Mouse (Mus musculus) kidney, adult 11 months (tissue): Measurements from ENCODE around the gene Sox18.

Experiments used
- DNase-seq: peaks from one replicate; pipeline ENCODE4 v3.0.0; 2022

The Sox18 gene

DNA sequence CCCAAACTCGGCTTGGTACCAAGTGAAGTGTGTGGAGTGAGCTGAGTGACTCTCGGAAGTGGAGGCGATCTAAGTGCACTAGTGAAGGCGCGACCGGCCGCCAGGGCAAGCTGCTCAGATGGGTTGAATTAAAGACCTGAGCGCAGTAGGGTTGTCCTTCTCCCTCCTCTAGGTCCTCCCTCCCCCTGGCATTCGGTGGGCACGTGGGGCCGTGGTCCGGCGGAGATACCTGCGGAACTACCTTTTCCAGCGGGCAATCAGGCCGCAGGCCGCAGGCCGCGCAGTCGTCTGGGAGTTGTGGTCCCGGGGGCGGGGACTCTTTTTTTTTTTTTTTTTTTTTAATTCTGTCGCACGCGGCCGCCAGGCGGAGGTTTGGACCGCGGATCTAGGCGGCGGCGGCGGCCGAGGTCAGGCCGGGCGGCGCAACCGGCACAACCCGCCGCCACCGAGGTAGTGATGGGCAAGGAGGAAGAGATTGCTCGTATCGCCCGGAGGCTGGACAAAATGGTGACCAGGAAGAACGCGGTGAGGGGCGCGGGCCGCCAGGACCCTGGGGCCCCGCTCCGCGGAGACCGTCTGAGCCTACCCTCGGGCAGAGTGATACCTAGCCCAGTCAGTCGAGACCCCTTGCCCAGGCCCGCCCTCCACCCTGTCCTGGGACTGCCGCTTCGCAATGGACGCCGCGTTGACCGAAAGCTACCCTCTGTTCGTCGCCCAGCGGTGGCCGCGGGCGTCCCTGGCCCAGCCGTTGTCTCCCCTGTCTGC lies 8.7 kb upstream of the Sox18 start, which contains the start of gene Tcea2:
Gene Tcea2 (plus strand): TSS at position 360 of the 765 bp plus-strand sequence.
- peak; percentile 81 for DNase-seq

DNA sequence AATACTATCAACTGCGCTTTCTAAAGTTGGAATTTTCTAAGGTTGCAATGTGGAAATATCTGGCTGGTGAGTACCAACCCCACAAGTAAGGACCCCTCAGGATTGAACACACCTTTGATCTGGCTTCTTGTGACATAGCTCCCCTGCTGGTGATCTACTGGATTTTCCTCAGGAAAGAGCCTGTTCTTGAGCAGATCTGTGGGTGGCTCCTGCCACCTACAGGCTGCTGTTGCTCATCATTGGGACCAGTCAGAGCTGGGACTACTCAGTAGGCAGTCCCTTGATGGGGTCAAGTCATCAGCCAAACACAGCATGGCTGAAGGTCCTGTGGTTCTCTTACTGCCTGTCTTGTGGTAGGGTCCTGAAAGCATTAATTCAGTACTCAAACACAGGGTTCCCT lies 7.3 kb upstream of the Sox18 start:
- DNase-seq: peak; percentile 87

DNA sequence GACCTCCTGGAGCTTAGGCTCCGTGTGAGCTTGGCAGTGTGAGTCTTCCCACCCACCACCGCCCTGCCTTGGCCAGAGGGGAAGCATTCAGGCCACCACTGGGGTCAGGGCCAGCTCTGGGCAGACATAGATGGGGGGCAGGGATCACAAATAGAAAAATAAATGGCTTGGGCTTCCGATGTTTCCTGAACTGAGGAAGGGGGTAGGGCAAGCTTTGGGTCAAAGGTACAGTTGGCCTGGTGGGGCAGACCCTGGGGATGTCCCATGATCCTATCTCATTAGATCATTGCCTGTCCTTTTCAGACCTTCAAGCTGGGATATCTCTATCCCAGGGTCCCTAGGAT lies 6.3 kb upstream of the Sox18 start:
- peak; percentile 64 for DNase-seq

DNA sequence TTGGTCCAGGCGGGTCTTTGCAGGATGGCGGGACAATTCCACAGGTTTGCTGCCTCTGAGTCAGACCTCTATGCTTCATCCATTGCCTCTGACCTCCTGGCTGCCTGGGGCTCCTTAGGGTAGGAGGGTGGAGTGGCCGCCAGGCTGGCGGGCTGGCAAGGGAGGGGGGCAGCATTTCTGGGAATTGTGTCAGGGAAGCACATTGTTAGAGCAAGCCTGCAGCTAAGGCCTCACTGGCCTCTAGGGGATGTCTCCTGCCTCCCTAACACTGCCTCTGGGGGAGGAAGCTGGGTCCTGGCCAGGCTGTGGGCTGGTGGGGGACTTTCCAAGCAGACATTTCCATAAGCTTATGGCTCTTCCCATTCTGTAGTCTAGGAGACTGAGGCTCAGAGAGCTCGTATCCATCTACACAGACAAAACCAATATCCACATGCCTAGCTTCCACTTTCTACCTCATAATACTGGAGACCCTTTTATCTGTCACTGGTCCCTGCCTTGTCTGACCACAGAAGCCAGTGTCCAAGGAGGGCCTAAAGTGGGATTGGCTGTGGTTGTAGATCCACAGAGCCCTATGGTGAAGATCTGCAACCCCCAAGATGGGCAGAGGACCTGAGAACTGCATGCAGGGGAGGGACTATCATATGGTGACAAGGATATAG lies 5.8 kb upstream of the Sox18 start:
- DNase-seq: peak; percentile 71

DNA sequence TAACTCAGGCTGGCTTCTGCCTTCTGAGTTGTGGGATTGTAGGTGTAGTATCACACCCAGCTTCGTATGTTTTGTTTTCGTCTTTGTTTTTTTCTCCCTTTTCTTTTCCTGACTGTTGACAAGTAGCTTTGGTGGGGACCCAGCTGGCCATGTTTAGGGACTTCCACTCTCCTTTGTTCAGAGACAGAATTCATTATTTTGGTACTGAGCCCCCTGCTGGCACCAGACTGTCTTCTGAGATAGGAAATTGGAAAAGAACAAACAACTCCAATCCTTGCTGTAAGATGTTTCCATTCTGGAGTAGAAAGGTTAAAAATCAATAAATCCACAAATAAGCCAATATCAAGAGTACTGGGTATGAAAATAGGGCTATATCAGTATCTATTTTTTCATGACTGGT lies 5.0 kb upstream of the Sox18 start:
- no peak for DNase-seq

DNA sequence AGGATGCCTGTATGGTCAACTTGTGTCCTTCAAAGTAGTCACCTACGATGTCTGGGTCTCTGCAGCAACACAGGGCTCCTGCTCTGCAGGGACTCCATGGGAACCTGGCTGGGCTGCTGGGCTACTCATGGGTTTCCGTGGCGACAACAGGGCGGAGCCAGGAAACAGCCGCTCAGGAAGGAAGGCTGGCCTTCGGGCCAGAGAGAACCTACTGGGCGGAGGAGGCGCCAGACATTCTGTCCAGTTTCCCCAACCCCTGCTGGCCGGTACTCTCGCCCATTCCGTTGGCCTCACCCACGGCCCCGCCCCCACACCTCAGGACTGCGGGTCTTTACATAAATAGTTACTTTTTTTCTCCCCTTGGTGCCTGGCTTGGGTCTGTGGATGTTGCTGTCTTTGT lies 4.0 kb upstream of the Sox18 start:
- DNase-seq: peak; percentile 87

DNA sequence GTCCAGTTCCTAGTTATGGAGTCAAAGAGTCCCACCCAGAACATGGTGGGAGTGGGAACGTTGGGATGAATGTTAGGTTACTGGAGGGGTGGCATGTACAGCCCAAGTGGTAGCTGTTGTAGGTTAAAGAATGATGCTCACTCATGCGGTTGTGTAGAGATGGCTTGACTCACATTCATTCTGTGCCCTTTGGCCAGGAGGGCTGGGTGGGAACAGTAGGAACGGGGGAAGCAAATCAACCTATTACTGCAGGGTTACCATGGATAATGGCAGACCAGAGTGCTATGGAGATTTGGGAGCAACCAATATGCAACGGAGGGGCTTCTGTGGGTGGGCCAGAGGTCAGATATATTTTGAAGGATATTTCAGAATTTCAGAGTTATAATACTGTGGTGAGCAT lies 3.5 kb upstream of the Sox18 start:
- DNase-seq: no peak

DNA sequence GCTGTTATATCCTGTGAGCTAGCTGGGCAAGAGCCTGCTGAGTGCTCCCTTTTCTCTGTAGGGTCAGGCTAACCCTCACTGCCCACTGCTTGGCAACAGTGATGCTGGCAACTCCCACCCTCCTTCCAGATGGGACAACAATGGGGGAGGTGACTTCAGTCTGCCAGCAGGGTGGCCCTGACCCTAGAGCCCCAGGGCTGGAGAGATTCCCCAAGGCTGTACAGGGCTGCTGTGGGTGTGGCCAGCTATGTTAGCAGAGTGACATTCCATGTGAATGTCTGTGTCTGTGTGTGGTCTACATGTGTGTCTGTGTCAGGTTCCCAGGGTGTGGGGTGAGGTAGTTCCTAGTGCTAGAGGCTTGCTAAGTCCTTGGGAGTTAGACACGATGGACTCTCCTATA lies 2.1 kb upstream of the Sox18 start:
- DNase-seq: no peak

DNA sequence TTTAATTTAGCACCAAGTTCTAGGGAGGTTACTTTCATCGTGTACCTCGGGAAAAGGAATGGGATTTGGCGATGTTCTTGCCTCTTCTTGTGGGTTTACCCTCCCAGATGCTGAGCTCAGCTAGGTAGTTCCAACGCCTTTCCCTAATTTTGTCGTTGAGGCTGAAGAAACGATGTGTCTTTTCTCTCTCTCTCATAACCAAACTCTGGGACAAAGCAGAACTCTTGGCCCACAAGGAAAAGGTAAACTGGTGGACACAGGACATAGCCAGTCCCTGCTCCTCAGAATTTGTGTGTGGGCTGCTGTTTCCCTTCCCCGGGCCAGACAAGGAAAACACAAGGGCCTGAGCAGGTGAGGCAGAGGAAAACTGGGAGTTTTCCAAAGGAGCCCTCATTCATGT lies 544 bp upstream of the Sox18 start:
- no peak for DNase-seq

DNA sequence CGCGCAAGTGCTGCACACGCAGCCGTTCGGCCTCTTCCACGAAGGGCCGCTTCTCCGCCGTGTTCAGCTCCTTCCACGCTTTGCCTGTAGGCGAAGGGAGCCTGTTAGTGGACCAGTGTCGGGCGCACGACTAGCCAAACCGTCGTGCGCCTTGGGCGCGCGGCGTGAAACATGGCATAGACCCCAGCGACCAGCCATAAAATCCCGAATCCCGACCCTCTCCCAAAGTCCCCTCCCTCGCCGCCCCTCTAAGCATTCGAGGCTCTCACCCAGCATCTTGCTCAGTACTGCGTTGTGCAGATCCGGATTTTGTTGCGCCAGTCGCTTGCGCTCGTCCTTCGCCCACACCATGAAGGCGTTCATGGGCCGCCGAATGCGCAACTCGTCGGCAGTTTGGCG lies 528 bp downstream of the Sox18 start:
- DNase-seq: no peak

DNA sequence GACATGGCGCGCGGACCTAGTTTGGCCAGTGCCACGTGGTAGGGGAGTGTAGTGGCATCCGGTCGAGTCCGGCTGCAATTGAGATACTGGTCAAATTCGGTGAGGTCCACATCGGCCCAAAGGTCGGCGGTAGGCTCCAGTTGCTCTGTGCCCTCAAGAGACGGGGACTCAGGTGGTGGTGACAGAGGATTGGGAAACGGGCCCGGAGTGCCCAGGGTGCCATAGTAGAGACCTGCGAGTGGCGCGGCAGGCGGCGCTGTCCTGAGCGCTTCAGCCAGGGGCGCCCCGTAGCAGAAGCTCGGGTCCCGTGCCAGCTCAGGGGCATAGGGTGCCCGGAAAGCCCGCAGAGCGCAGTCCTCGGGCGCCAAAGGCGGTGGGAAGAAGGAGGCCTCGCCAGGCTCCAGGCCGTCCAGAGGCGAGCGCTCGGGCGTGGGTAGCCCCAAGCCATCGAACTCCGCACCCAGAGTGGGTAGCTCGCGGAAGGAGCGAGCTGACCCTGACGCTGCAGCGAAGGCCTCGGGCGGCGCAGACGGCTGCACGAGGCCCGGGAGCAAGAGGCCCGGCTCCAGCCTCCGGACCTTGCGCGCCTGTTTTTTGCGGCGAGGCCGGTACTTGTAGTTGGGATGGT lies 1.0 kb downstream of the Sox18 start:
- no peak for DNase-seq

DNA sequence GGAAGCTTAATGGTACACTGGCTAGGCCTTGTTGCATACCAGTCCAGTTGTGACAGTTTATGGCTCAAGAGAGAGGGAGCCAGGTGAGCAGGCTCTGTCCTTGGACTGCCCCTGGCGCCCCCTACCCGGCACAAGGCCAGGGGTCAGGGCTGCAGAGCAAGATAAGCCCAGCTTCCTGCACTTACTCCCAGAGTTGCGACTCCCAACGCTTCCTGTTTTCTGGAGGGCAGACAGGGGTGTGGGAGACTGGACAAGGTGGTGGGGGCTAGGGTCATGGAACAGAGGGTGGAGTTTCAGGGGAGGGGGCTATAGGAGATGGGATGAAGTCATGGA lies 8.2 kb downstream of the Sox18 start:
- DNase-seq: peak; percentile 69

DNA sequence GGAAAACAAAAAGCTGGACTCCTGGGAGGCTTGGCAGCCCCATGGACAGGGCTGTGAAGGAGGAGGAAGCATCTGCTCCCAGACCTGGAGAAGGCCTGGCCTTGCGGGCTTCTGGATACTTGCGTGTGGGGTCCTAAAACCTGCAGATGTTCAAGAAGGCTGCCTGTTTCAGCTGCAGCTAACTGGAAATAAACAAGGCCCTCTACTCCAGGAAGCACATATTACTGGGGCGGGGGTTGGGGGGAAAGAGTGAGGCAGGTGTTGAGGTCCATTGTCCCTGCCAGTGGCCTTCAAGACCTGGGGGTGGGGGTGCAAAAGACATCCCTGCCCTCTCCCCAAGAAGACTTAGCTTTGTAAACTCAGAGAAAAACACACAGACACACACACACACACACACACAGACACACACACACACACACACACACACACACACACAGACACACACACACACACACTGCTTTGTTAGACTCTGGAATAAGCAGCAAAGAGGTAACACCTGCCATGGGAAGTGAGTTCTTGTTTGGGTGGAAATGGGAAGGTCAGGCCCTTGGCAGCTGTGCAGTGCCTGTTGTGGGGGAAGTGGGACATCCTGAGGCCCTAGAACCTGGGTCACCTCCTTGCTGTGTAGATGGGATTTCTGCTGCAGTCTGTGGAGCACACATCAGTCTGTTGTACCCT lies 8.7 kb downstream of the Sox18 start:
- no peak for DNase-seq

DNA sequence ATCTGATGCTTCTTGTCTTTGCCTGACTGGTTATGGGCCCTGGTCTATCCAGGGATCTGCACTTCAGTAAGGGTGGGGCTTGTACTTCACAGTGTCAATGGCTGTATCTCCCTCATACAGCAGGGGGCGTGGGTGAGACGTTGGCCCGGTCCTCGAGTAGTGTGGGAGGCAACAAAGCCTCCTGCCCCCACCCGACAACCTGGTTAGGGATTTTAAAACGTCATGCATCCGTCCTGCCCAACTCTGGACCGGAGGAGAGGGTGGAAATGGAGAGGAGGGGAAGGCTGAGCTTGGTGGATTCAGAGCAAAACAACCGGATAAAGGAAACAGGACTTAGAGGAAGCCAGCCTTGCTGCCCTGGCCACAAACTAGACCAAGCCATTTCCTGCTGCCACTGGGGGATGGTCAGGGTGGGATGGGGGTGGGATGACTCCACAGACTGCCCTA lies 11.8 kb downstream of the Sox18 start:
- DNase-seq: peak; percentile 86

DNA sequence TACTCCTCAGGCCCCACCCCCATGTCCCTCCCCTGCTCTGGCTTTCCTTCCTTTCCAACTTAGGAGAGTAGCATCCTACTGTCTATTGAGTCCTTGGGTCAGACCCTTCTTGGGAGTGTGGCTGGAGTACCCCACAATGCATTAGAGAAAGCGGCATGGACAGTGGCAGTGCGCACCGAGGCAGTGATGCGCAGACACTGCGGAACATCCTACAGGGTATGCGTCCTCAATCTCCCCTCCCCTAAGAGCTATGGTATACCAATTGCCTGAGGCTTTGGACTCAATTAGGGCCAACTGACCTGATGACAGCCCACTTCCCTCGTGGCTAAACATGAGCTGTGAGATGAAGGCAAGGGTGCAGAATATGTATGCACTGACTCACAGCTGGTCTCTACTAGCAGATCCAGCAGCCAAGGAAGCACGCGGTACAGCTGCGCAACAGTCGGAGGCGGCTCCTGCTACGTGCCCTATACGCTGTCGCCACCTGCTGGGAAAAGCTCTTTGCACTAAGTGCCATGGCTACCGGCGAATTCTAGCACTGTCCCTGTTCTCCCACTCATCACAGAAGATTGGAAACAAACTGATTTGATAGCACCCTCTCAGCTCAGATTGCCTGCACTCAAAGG lies 12.4 kb downstream of the Sox18 start:
- peak; percentile 63 for DNase-seq

DNA sequence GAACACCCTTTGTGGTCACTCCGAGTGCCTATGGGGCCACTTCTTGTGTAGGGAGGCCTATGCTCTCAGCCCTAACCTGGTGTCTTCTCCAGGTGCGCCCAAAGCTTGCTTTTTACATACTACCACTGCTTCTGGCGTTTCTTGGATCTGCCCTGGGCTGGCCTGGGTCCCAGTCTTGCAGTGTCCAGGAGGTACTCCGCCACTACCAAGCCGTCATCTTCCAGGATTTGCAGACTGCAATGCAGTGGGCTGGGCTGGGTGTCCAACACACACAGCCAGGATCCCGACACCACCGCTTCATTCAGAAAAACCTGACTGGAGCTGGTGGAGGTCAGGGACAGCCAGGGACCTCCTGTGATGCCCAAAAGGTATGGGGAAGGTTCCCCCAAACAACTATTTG lies 12.9 kb downstream of the Sox18 start:
- DNase-seq: no peak

DNA sequence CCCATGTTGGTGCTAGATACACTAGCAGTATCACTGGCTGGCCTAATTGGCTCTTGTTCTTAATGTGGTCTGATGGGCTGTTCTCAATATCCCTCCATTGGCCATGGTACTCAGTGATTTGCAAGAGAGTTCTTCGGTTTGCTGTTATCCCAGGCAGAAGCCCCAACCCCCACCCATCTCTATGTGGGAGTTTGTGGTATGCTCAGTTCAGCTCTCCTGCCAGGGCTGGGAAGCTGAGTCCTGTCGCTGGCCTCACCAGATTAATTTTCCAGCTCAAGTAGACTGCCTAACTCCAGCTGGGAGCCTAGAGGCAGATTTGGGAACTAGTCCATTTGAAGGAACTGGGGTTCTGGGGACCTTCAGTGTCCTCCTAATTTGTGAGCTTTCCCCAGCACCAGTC lies 14.0 kb downstream of the Sox18 start:
- no peak for DNase-seq

DNA sequence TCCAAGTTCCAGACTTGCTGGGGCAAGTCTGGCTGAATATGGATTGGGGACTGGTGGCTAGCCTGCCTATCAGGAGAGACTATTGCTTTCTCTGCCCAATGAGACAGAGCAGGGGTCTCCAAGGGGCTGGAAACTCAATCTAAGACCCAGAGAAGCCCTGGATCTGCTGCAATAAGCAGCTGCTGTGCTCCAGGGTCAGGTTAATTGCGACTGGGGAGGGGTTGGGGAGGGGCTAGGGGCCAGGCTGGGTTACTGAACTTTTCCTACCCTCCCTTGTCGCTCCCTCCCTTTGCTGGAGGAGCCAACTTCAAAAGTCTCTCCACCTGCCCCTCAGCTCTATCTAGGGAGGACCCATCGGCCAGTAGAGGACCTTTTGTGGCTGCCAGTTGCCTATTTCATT lies 14.7 kb downstream of the Sox18 start, which contains the start of gene Gm29797:
Gene Gm29797 (plus strand): TSS at position 301 of the 400 bp plus-strand sequence.
- no peak for DNase-seq

DNA sequence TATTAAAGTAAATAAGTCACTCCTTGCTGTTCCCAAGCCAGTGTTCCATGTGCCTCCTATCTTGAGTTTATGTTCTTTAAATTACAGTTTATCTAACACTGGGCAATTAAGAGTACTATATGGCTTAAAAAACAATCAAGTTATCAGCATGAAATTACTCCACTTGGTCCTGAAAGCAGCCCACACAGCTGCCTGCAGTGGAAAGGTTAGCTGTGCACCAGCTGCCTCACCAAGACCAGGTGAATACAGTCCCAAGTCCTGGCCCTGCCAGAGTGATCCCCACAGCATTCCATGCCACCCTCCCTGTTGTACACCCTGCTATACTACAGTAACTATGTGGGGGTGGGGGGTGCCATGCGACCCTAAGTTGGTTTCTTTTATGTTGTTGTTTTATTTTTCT lies 17.9 kb downstream of the Sox18 start:
- DNase-seq: no peak

DNA sequence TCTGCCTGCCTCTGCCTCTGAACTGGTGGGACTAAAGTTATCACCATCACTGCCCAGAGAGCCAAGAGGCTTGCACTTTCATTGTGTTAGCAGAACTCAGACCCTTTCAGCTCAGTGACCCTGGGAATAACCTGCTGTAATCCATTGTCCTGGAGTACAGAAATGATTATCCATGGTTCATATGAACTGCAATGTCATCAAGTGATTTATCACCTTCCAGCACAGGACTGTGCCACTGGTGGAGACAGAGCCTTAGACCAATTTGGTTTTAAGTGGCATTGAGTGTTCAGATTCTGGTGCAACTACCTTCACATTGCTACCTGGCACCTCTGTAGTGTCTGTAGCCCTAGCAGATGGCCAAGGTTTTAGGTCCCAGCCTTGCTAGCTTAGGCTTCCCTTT lies 18.4 kb downstream of the Sox18 start:
- no peak for DNase-seq

DNA sequence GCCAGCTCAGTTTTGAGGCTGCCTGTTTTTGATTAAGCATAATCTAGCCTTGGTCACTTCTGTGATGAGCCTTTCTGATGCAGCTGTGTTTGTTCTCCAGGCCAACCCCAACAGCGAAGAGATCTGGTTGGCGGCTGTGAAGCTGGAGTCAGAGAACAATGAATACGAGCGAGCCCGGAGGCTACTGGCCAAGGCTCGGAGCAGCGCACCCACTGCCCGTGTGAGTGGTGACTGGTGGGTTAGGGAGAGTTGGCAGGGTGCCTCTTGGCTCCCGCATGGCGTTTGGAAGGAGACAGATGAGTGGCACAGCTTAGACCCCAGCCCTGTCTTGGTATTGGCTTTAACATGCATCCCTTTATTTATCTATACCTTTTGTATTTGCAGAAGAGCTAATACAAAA lies 22.5 kb downstream of the Sox18 start:
- no peak for DNase-seq

DNA sequence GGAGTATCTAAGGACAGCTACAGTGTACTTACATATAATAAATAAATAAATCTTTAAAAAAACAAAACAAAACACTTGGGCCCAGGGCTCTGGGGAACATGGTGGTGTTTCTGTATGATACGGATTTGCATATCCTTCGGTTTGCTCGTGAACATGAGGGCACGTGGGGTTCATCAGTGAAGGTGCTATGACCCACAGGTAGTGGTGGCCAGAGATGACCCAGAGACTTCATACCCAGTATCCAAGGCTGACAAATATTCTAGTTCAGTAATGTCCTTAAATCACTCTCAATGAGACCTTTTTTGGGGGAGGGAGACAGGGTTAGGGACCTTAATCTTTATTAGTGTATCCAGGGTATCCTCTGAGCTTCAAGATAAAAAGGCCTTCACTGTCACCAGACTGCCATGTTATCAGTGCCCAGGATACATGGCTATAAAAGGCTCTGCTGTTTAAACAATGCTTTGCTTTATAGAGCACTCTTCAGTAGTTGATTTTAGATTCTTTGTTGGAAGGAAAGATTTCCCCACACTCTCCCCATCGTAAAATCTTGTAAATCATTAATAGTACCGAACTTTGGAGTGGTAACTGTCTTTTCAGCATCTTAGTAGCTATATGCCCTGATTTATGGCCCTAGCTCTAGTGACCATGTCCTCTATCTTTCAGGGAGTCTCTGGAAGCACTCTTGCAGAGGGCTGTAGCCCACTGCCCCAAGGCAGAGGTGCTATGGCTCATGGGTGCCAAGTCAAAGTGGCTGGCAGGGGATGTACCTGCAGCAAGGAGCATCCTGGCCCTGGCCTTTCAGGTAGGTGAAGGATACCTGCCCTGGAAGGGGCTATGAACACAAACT lies 24.6 kb downstream of the Sox18 start:
- DNase-seq: no peak
